In genomic region chr13:52065720-52066119, GRCm38 (mm10) we compare ENCODE assay signal across 19 mouse cellular contexts.
"Had no signal": no experiment of that assay in that cellular context is flagged by ENCODE, and none has a peak within 500 bp of the region (broad histone marks: within the 10 kb centered on the region; RNA-seq: fewer than 3 reads in every experiment).

No protein-coding gene starts in this region.

- H3K4me3 ChIP-seq: layer of hippocampus, adult 2 months; limb, embryonic 15.5 days had no signal

- H3K36me3 ChIP-seq: limb, embryonic 15.5 days had no signal

- DNase-seq: kidney, adult 18-20 months; kidney, adult 9 months; layer of hippocampus, adult 9-11 months; liver, postnatal 0 days; lung, embryonic 14.5 days; midbrain, embryonic 14.5 days; right cerebral cortex, adult 18-20 months; right cerebral cortex, postnatal 14 days; right cerebral cortex, postnatal 4 days; thymus, adult 2 months; thymus, postnatal 14 days had no signal

- ATAC-seq: liver, postnatal 0 days; lung, postnatal 0 days had no signal

- H3K27me3 ChIP-seq: limb, embryonic 15.5 days had no signal

- H3K9ac ChIP-seq: limb, embryonic 15.5 days; liver, embryonic 14.5 days; liver, postnatal 0 days; lung, embryonic 14.5 days had no signal

- H3K9me3 ChIP-seq: limb, embryonic 15.5 days had no signal

- H3K4me2 ChIP-seq: limb, embryonic 15.5 days; liver, embryonic 11.5 days; lung, embryonic 14.5 days had no signal

- H3K27ac ChIP-seq: kidney, postnatal 0 days; layer of hippocampus, adult 2 months; limb, embryonic 15.5 days; liver, embryonic 14.5 days; macrophage; stomach, postnatal 0 days had no signal
